23 mouse cellular contexts compared by ENCODE assay signal in genomic region chr4:82368091-82368775, GRCm38 (mm10).
"Had no signal": no experiment of that assay in that cellular context is flagged by ENCODE, and none has a peak within 500 bp of the region (broad histone marks: within the 10 kb centered on the region; RNA-seq: fewer than 3 reads in every experiment).

No protein-coding gene starts in this region.

- H3K27me3 ChIP-seq: limb, embryonic 13.5 days; liver, embryonic 13.5 days; midbrain, embryonic 13.5 days had no signal

- H3K9me3 ChIP-seq: limb, embryonic 10.5 days; limb, embryonic 13.5 days; liver, embryonic 13.5 days; midbrain, embryonic 13.5 days had no signal

- H3K4me1 ChIP-seq: limb, embryonic 10.5 days; liver, embryonic 13.5 days; midbrain, embryonic 13.5 days had no signal

- H3K36me3 ChIP-seq: liver, embryonic 13.5 days; midbrain, embryonic 13.5 days had no signal

- H3K4me2 ChIP-seq: limb, embryonic 13.5 days; liver, embryonic 13.5 days; lung, embryonic 14.5 days; midbrain, embryonic 13.5 days had no signal

- ATAC-seq: intestine, embryonic 16.5 days; lung, postnatal 0 days; midbrain, embryonic 13.5 days; midbrain, embryonic 16.5 days had no signal

- H3K9ac ChIP-seq: limb, embryonic 13.5 days; liver, embryonic 13.5 days; lung, embryonic 14.5 days; midbrain, embryonic 13.5 days had no signal

- H3K4me3 ChIP-seq: left cerebral cortex, adult 2 months; limb, embryonic 10.5 days; limb, embryonic 13.5 days; liver, embryonic 13.5 days; midbrain, embryonic 13.5 days had no signal

- H3K27ac ChIP-seq: left cerebral cortex, adult 2 months; limb, embryonic 10.5 days; limb, embryonic 13.5 days; liver, embryonic 13.5 days; macrophage; midbrain, embryonic 13.5 days; stomach, postnatal 0 days had no signal

- DNase-seq: kidney, adult 18-20 months; kidney, adult 9 months; kidney, postnatal 14 days; kidney, postnatal 4 days; layer of hippocampus, postnatal 36 days; liver; liver, embryonic 13.5 days; lung, embryonic 14.5 days; right cerebral cortex, adult 18-20 months; right cerebral cortex, postnatal 14 days; right cerebral cortex, postnatal 4 days; thymus, adult 2 months; thymus, postnatal 14 days; thymus, postnatal 4 days had no signal
